ENCODE assay signal across 8 mouse cellular contexts in genomic region chr5:114783405-114784163, GRCm38 (mm10). TPM values are rescaled to one million over a fixed set of nuclear protein-coding genes. Genes with fewer than 3 reads are reported as not detected.
A peak's percentile ranks its signal among the peaks of the same experiment; 100 is the strongest.
DNase-seq lines count a peak whose midpoint lies in the region; ATAC-seq and TF ChIP-seq lines count a peak whose summit lies in the region.

No protein-coding gene starts in this region.

- H3K27me3 ChIP-seq in heart, adult 2 months (ENCODE audit: control insufficient read depth, insufficient read depth, low read length): no peaks in the 10 kb centered on the region
- no peaks in the 10 kb centered on the region for H3K27me3 ChIP-seq in lung, postnatal 0 days (replicated peaks; ENCODE audit: insufficient read depth, low read length)
- H3K27me3 ChIP-seq in forebrain, embryonic 16.5 days (replicated peaks; ENCODE audit: control insufficient read depth, insufficient read depth, low read length): no peaks in the 10 kb centered on the region

- peaks cover 8% of the 10 kb centered on the region for H3K79me2 ChIP-seq in heart, adult 2 months (replicated peaks; ENCODE audit: control insufficient read depth, insufficient read depth, low read length)

- H3K36me3 ChIP-seq in heart, adult 2 months (ENCODE audit: control insufficient read depth, insufficient read depth, low read length): no peaks in the 10 kb centered on the region
- H3K36me3 ChIP-seq in lung, postnatal 0 days (ENCODE audit: insufficient read depth, low read length): peaks cover 6% of the 10 kb centered on the region
- H3K36me3 ChIP-seq in forebrain, embryonic 16.5 days (ENCODE audit: control insufficient read depth, insufficient read depth): peaks cover under 1% of the 10 kb centered on the region; the same call in 1 of the 2 replicates

- H3K4me1 ChIP-seq in heart, adult 2 months (ENCODE audit: control insufficient read depth, insufficient read depth, low read length): peaks cover 8% of the 10 kb centered on the region
- peaks cover 20% of the 10 kb centered on the region; the same call in 1 of the 2 replicates for H3K4me1 ChIP-seq in lung, postnatal 0 days (ENCODE audit: insufficient read depth, low read depth, low read length)
- H3K4me1 ChIP-seq in forebrain, embryonic 16.5 days (replicated peaks; ENCODE audit: control insufficient read depth, insufficient read depth, low read length): no peaks in the 10 kb centered on the region

- peak overlapping the region; percentile 89 for H3K27ac ChIP-seq in heart, adult 2 months
- H3K27ac ChIP-seq in lung, postnatal 0 days (ENCODE audit: low read length): peak overlapping the region; percentile 91
- no peak overlapping the region for H3K27ac ChIP-seq in forebrain, embryonic 16.5 days (ENCODE audit: low read length)

- intact Hi-C loops in heart, adult 2 months (cut with DNase I): no loop called here
- intact Hi-C loops in heart, postnatal 10 days (cut with DNase I): no loop called here

- 79% methylated on average over 12 of the region's 12 CpGs for WGBS in heart, adult 2 months
- WGBS in lung, postnatal 0 days: 63% methylated on average over 12 of the region's 12 CpGs
- 85% methylated on average over 12 of the region's 12 CpGs for WGBS in forebrain, embryonic 16.5 days

- ATAC-seq in lung, postnatal 0 days: peak; percentile 73
- no peak for ATAC-seq in forebrain, embryonic 16.5 days

- H3K4me3 ChIP-seq in heart, adult 2 months: no peak overlapping the region
- no peak overlapping the region for H3K4me3 ChIP-seq in lung, postnatal 0 days (ENCODE audit: low read depth, low read length)
- H3K4me3 ChIP-seq in forebrain, embryonic 16.5 days (replicated peaks; ENCODE audit: low read length): no peak overlapping the region

- no peaks in the 10 kb centered on the region for H3K9me3 ChIP-seq in lung, postnatal 0 days (ENCODE audit: low read length)
- no peaks in the 10 kb centered on the region for H3K9me3 ChIP-seq in forebrain, embryonic 16.5 days (ENCODE audit: control insufficient read depth, low read length)

- peak in 1 of 2 experiments; percentile 22 for DNase-seq in heart, adult 2 months
- no peak for DNase-seq in heart, postnatal 10 days
- peak; percentile 54 to 59 for DNase-seq in spleen, postnatal 36 days (ENCODE audit: low spot score in 2 of 2)
- DNase-seq in spleen, adult 18-20 months: no peak
- peak; percentile 78 for DNase-seq in lung, postnatal 0 days (ENCODE audit: low spot score)
- no peak for DNase-seq in gastrocnemius, postnatal 4 days (ENCODE audit: low spot score in 2 of 2)
- no peak for DNase-seq in urinary bladder, adult 18-20 months (ENCODE audit: low spot score in 2 of 2)

- H3K9ac ChIP-seq in heart, adult 2 months (ENCODE audit: low read depth, low read length): no peak overlapping the region
- no peak overlapping the region for H3K9ac ChIP-seq in lung, postnatal 0 days (replicated peaks; ENCODE audit: low read depth)
- H3K9ac ChIP-seq in forebrain, embryonic 16.5 days (replicated peaks; ENCODE audit: low read depth, low read length): no peak overlapping the region

- no peak for TF ChIP-seq EP300 in heart, adult 2 months (IDR thresholded peaks at IDR 0.05; ENCODE audit: insufficient read depth, low read depth, low read length)
- no peak for TF ChIP-seq EP300 in lung, postnatal 0 days (IDR thresholded peaks at IDR 0.05)

- TF ChIP-seq CTCF in heart, adult 2 months (IDR thresholded peaks at IDR 0.05): no peak
- no peak for TF ChIP-seq CTCF in lung, postnatal 0 days (IDR thresholded peaks at IDR 0.05)

- no peak for TF ChIP-seq POLR2A in heart, adult 2 months (IDR thresholded peaks at IDR 0.05; ENCODE audit: insufficient read depth, low read depth, low read length)

- H3K4me2 ChIP-seq in lung, postnatal 0 days (replicated peaks; ENCODE audit: low read depth, low read length): no peak overlapping the region
- H3K4me2 ChIP-seq in forebrain, embryonic 16.5 days (ENCODE audit: low read length): no peak overlapping the region

RNA-seq across cellular contexts. Expression of gene Git2, which starts 8.3 kb away (rescaled TPM):
- 10 to 100 TPM; 27.6 to 28.7 TPM for total RNA-seq in heart, adult 2 months (2021)
- 32.6 and 35.3 TPM in 2 replicates for polyA plus RNA-seq in heart, adult 2 months (2012; rRNA removed)
- total RNA-seq in heart, postnatal 10 days (2021): 10 to 100 TPM; 48.0 to 52.2 TPM
- polyA plus RNA-seq in lung, postnatal 0 days (2015; fragmentation: Nextera tagmentation; extraction: Ambion mirVana): 36.5 and 39.1 TPM in 2 replicates
- 10 to 100 TPM; 37.6 to 50.1 TPM for total RNA-seq in gastrocnemius, postnatal 4 days (2021)
- polyA plus RNA-seq in forebrain, embryonic 16.5 days (2015; fragmentation: Nextera tagmentation; extraction: Ambion mirVana): 53.9 and 58.5 TPM in 2 replicates

RNA-seq across cellular contexts. Expression of gene Ankrd13a, which starts 9.1 kb away (rescaled TPM):
- 10 to 100 TPM; 31.4 to 32.9 TPM for total RNA-seq in heart, adult 2 months (2021)
- polyA plus RNA-seq in heart, adult 2 months (2012; rRNA removed): 21.3 and 32.2 TPM in 2 replicates
- 10 to 100 TPM; 54.4 to 55.6 TPM for total RNA-seq in heart, postnatal 10 days (2021)
- polyA plus RNA-seq in lung, postnatal 0 days (2015; fragmentation: Nextera tagmentation; extraction: Ambion mirVana): 110 and 115 TPM in 2 replicates
- total RNA-seq in gastrocnemius, postnatal 4 days (2021): 10 to 100 TPM; 46.2 to 53.1 TPM
- 29.4 and 30.1 TPM in 2 replicates for polyA plus RNA-seq in forebrain, embryonic 16.5 days (2015; fragmentation: Nextera tagmentation; extraction: Ambion mirVana)

RNA-seq across cellular contexts. Expression of gene 1500011B03Rik, which starts 39.7 kb away (rescaled TPM):
- 1 to 10 TPM; 3.2 to 4.9 TPM for total RNA-seq in heart, adult 2 months (2021)
- 4.3 and 7.4 TPM in 2 replicates for polyA plus RNA-seq in heart, adult 2 months (2012; rRNA removed)
- 10 to 100 TPM; 15.5 to 17.8 TPM for total RNA-seq in heart, postnatal 10 days (2021)
- polyA plus RNA-seq in lung, postnatal 0 days (2015; fragmentation: Nextera tagmentation; extraction: Ambion mirVana): 72.8 and 97.5 TPM in 2 replicates
- 10 to 100 TPM; 20.6 to 29.6 TPM for total RNA-seq in gastrocnemius, postnatal 4 days (2021)
- polyA plus RNA-seq in forebrain, embryonic 16.5 days (2015; fragmentation: Nextera tagmentation; extraction: Ambion mirVana): 220 and 250 TPM in 2 replicates

Comparison
In these comparisons a context has a peak if more than half of its experiments do, and no peak if none do; other contexts are left out.
1. DNase-seq: peak in spleen, postnatal 36 days (2 of 2) and lung, postnatal 0 days (single experiment); none in heart, postnatal 10 days (0 of 2), spleen, adult 18-20 months (0 of 2), gastrocnemius, postnatal 4 days (0 of 2) and urinary bladder, adult 18-20 months (0 of 2).